Mouse (Mus musculus): ENCODE data around the gene Robo4. TPM values are rescaled to one million over a fixed set of nuclear protein-coding genes. Genes with fewer than 3 reads are reported as not detected.

The Robo4 gene
- polyA plus RNA-seq, 1 experiment from 2014 or later = 25.8 TPM

DNA sequence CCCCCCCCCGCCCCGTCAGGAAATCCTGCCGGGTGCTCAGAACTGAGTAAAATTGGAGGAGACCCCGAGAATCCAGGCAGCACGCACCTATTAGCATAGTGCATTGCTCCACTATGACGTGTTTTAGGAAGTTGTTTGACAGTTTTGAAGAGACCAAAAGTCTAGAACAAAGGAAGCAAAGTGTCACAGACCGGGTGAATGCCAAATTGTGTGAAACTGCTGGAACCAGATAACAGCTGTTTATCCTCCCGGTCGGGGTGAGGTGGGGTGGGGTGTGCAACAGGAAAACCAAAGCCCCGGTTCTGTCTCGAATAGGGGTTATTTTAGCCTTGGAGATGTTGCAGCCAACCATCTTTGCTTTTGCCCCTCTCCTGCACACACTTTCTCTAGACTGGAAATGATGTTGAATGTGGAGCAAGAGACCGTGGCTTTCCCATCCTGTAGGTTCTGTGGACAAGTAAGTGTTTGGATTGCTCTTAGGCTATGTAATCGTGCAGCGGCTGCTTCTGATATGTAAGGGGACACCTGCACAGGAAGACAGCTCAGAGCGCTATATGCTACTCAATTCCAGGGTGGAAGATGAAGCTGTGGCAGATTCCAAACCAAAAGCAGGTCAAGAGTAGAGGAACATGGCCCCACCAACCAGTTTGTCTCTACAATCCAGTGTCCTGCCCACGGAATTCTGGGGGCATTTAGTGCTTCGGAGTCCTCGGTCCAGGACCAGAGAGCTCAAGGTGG is 32.3 kb downstream of the Robo4 start:
- DNase-seq = peak; percentile 72
- no peaks in the 10 kb centered on the region for H3K9me3 ChIP-seq (ENCODE audit: low read depth, low read length)

GRCm38 (mm10) chr9:37434932-37435331 is 33.2 kb downstream of the Robo4 start:
- H3K4me1 ChIP-seq (ENCODE audit: insufficient read depth) = 0 out of 2 replicates have a peak, but pooled peaks cover 3% of the 10 kb centered on the region
- no peak overlapping the region for H3K27ac ChIP-seq (ENCODE audit: low read depth)
- no peak for DNase-seq
- no peak overlapping the region for H3K4me2 ChIP-seq
- H3K9ac ChIP-seq = no peak overlapping the region
- 3% methylated on average over 14 of the region's 14 CpGs for WGBS
- H3K4me3 ChIP-seq (ENCODE audit: low read depth, low read length) = no peak overlapping the region
- no peaks in the 10 kb centered on the region for H3K36me3 ChIP-seq (ENCODE audit: insufficient read depth)
- no peak for TF ChIP-seq CTCF (IDR thresholded peaks at IDR 0.05; ENCODE audit: low read depth)
- no peak for ATAC-seq (ENCODE audit: insufficient read depth)
- peaks cover 60% of the 10 kb centered on the region for H3K27me3 ChIP-seq (ENCODE audit: insufficient read depth, low read length)
- no peaks in the 10 kb centered on the region for H3K9me3 ChIP-seq (ENCODE audit: low read depth, low read length)

More for the DNA sequence above, 32.3 kb downstream of the Robo4 start:
- Histone ChIP-seq H3K9ac (no peak overlapping the region), H3K27me3 (ENCODE audit: insufficient read depth, low read length) (peaks cover 70% of the 10 kb centered on the region), H3K4me1 (ENCODE audit: insufficient read depth) (0 out of 2 replicates have a peak, but pooled peaks cover 3% of the 10 kb centered on the region), H3K27ac (ENCODE audit: low read depth) (no peak overlapping the region), H3K36me3 (ENCODE audit: insufficient read depth) (no peaks in the 10 kb centered on the region), H3K4me3 (ENCODE audit: low read depth, low read length) (0 out of 2 replicates have a peak overlapping the region, but pooled peaks have one; percentile 33), H3K4me2 (peak overlapping the region; percentile 65)
- TF ChIP-seq CTCF (IDR thresholded peaks at IDR 0.05; ENCODE audit: low read depth) = no peak
- ATAC-seq (ENCODE audit: insufficient read depth) = peak; percentile 22; the same call in 1 of the 2 replicates
- 1% methylated on average over 18 of the region's 18 CpGs for WGBS

DNA sequence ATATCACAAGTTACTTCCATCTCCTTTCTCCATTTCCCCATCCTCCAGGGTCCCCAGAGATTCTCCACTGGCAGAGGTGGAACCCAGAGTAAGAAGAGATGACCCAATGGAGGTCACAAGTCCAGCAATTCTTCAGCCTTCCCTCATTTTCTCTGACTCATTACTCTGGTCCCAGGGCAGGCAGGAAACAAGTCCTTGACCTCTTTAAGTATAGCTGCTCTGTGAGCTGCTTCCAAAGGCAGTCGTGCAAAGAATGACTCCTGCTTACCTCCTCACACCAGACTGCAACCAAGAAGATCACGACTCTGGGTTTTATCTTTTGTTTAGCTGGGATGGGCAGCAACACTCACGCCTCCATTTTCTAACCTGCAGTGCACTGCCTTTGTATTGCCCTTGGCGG is 33.9 kb downstream of the Robo4 start:
- 14% methylated on average over 4 of the region's 4 CpGs for WGBS
- 0 out of 2 replicates have a peak, but pooled peaks cover 3% of the 10 kb centered on the region for H3K4me1 ChIP-seq (ENCODE audit: insufficient read depth)
- no peak overlapping the region for H3K27ac ChIP-seq (ENCODE audit: low read depth)
- H3K4me3 ChIP-seq (ENCODE audit: low read depth, low read length) = no peak overlapping the region
- DNase-seq (no peak), ATAC-seq (ENCODE audit: insufficient read depth) (no peak)
- no peak overlapping the region for H3K9ac ChIP-seq
- no peak overlapping the region for H3K4me2 ChIP-seq
- no peaks in the 10 kb centered on the region for H3K9me3 ChIP-seq (ENCODE audit: low read depth, low read length)
- H3K36me3 ChIP-seq (ENCODE audit: insufficient read depth) = no peaks in the 10 kb centered on the region
- H3K27me3 ChIP-seq (ENCODE audit: insufficient read depth, low read length) = peaks cover 55% of the 10 kb centered on the region
- no peak for TF ChIP-seq CTCF (IDR thresholded peaks at IDR 0.05; ENCODE audit: low read depth)

- H3K9me3 ChIP-seq (ENCODE audit: low read depth, low read length) = no peaks in the 10 kb centered on the region
- DNase-seq (peak; percentile 50), ATAC-seq (ENCODE audit: insufficient read depth) (peak; percentile 55; the same call in 1 of the 2 replicates)
- H3K4me1 ChIP-seq (ENCODE audit: insufficient read depth) = 0 out of 2 replicates have a peak, but pooled peaks cover under 1% of the 10 kb centered on the region
- H3K27ac ChIP-seq (ENCODE audit: low read depth) = no peak overlapping the region
- no peak overlapping the region for H3K4me3 ChIP-seq (ENCODE audit: low read depth, low read length)
- no peak for TF ChIP-seq CTCF (IDR thresholded peaks at IDR 0.05; ENCODE audit: low read depth)
- H3K36me3 ChIP-seq (ENCODE audit: insufficient read depth) = no peaks in the 10 kb centered on the region
- no peak overlapping the region for H3K9ac ChIP-seq
- 24% methylated on average over 3 of the region's 3 CpGs for WGBS
- peaks cover 31% of the 10 kb centered on the region for H3K27me3 ChIP-seq (ENCODE audit: insufficient read depth, low read length)
- no peak overlapping the region for H3K4me2 ChIP-seq
Observed at GRCm38 (mm10) chr9:37437772-37438735, 36.4 kb downstream of the Robo4 start.

- H3K9me3 ChIP-seq (ENCODE audit: low read depth, low read length) = no peaks in the 10 kb centered on the region
- WGBS = 2% methylated on average over 5 of the region's 5 CpGs
- peaks cover 61% of the 10 kb centered on the region for H3K27me3 ChIP-seq (ENCODE audit: insufficient read depth, low read length)
Observed at GRCm38 (mm10) chr9:37452401-37452800, 50.7 kb downstream of the Robo4 start.

GRCm38 (mm10) chr9:37453328-37453727 is 51.6 kb downstream of the Robo4 start:
- Histone ChIP-seq H3K27me3 (ENCODE audit: insufficient read depth, low read length) (peaks cover 71% of the 10 kb centered on the region), H3K4me3 (ENCODE audit: low read depth, low read length) (no peak overlapping the region), H3K27ac (ENCODE audit: low read depth) (no peak overlapping the region), H3K9me3 (ENCODE audit: low read depth, low read length) (no peaks in the 10 kb centered on the region), H3K4me1 (ENCODE audit: insufficient read depth) (no peaks in the 10 kb centered on the region; the same call in 1 of the 2 replicates), H3K36me3 (ENCODE audit: insufficient read depth) (no peaks in the 10 kb centered on the region), H3K4me2 (no peak overlapping the region), H3K9ac (no peak overlapping the region)
- peak; percentile 65 for DNase-seq
- 27% methylated on average over 4 of the region's 4 CpGs for WGBS
- no peak for TF ChIP-seq CTCF (IDR thresholded peaks at IDR 0.05; ENCODE audit: low read depth)
- ATAC-seq (ENCODE audit: insufficient read depth) = 0 out of 2 replicates have a peak, but pooled peaks have one; percentile 23

More at GRCm38 (mm10) chr9:37452401-37452800, 50.7 kb downstream of the Robo4 start:
- no peaks in the 10 kb centered on the region; the same call in 1 of the 2 replicates for H3K4me1 ChIP-seq (ENCODE audit: insufficient read depth)
- no peak for TF ChIP-seq CTCF (IDR thresholded peaks at IDR 0.05; ENCODE audit: low read depth)
- DNase-seq (no peak), ATAC-seq (ENCODE audit: insufficient read depth) (no peak)
- H3K4me3 ChIP-seq (ENCODE audit: low read depth, low read length) = no peak overlapping the region
- H3K27ac ChIP-seq (ENCODE audit: low read depth) = no peak overlapping the region
- H3K36me3 ChIP-seq (ENCODE audit: insufficient read depth) = no peaks in the 10 kb centered on the region
- no peak overlapping the region for H3K4me2 ChIP-seq
- no peak overlapping the region for H3K9ac ChIP-seq
